Mouse (Mus musculus): Measurements from ENCODE around the gene Zfp65. TPM values are rescaled to one million over a fixed set of nuclear protein-coding genes. Genes with fewer than 3 reads are reported as not detected.
A peak's percentile ranks its signal among the peaks of the same experiment; 100 is the strongest.

Zfp65 gene
- polyA plus RNA-seq (2015; fragmentation: Nextera tagmentation; extraction: Ambion mirVana), result 2.0 and 2.1 TPM in 2 replicates

DNA sequence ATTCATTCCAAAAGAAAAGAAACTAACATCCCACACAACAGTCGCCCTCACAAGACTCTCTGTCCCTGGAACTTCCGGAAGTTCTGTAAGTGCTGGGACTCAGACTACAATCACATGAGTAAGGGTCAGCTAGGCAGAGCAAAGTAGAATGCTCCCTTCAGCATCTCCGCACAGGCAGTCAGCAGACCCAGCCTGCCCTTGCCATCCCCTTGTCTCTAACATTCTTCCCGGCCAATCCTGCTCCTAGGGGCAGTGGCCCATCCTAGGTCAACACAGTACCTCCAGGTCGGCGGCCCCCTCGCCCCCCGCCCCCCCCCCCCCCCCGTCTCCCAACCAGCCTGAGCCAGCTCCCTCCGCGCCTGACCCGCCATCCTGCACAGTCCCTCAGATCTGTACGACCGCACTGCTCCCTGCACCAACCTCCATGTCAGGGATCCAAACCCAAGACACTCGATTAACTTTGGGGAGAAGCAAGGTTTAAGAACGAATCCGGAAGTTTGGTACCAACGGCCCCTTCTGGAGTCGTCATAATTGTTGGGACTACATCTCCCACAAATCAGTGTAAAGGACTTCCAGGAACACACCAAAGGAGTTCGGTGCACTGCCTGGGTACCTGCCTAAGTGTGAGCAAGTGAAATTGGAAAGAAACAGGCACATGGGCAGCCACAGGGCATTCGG, at the start of gene Zfp65:
Gene Zfp65 (minus strand): TSS at position 533 of the 678 bp plus-strand sequence.
- 4% methylated on average over 17 of the region's 21 CpGs for WGBS
- Histone ChIP-seq H3K9me3 (ENCODE audit: control insufficient read depth, low read length) (no peaks in the 10 kb centered on the region), H3K27me3 (ENCODE audit: control insufficient read depth, insufficient read depth, low read length) (no peaks in the 10 kb centered on the region), H3K4me3 (ENCODE audit: low read depth, low read length) (peak within 1 kb of the TSS; percentile 60), H3K4me1 (replicated peaks; ENCODE audit: control insufficient read depth, insufficient read depth) (no peaks in the 10 kb centered on the region), H3K9ac (ENCODE audit: low read length) (peak within 1 kb of the TSS; percentile 71), H3K36me3 (ENCODE audit: control insufficient read depth, insufficient read depth, low read length) (no peaks in the 10 kb centered on the region), H3K27ac (replicated peaks) (peak within 1 kb of the TSS; percentile 25), H3K4me2 (replicated peaks; ENCODE audit: low read depth) (peak within 1 kb of the TSS; percentile 60)
- ATAC-seq (ENCODE audit: low FRiP score, low TSS enrichment), result peak; percentile 91
- TF ChIP-seq EP300 (optimal IDR thresholded peaks at IDR 0.05) (no peak), CTCF (IDR thresholded peaks at IDR 0.05; ENCODE audit: low read depth) (no peak)
- peak; percentile 61 for DNase-seq (ENCODE audit: low spot score)

DNA sequence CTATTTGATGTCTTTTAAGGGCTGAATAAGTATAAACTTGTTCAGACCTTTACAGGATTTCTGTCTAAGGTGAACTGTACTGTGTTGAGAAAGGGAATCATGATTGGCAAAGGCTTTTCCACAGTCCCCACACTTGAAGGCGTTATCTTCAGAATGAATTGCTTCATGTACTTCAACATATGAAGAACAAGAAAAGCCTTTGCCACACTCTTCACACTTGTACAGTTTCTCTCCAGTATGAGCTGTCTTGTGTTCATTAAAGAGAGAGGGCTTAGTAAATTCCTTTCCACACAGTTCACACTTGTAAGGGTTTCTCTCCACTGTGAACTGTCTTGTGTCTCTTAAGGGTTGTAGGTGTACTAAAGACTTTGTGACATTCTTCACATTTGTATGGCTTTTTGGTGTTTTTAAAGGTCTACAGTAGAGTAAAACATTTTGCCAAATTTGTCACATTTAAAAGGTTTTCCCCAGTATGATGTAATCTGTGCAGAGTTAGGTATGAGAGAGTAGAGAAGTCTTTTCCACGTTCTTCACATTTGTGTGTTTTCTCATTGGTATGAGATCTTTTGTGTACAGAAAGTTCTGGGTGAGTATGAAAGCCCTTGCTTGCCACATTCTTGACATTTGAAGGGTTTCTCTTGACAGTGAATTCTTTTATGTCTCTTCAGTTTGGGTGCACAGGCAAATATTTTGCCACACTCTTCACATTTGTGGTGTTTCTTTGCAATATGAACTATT, 34.2 kb upstream of the Zfp65 start:
- TF ChIP-seq EP300 (optimal IDR thresholded peaks at IDR 0.05), result no peak
- TF ChIP-seq CTCF (IDR thresholded peaks at IDR 0.05; ENCODE audit: low read depth), result no peak
- no peak overlapping the region for H3K4me2 ChIP-seq (replicated peaks; ENCODE audit: low read depth)
- H3K9ac ChIP-seq (ENCODE audit: low read length), result no peak overlapping the region
- H3K9me3 ChIP-seq (ENCODE audit: control insufficient read depth, low read length), result no peaks in the 10 kb centered on the region
- H3K36me3 ChIP-seq (ENCODE audit: control insufficient read depth, insufficient read depth, low read length), result no peaks in the 10 kb centered on the region
- no peaks in the 10 kb centered on the region for H3K27me3 ChIP-seq (ENCODE audit: control insufficient read depth, insufficient read depth, low read length)
- ATAC-seq (ENCODE audit: low FRiP score, low TSS enrichment) (no peak), DNase-seq (ENCODE audit: low spot score) (no peak)
- H3K4me3 ChIP-seq (ENCODE audit: low read depth, low read length), result no peak overlapping the region
- WGBS, result 70% methylated on average over 2 of the region's 2 CpGs
- no peaks in the 10 kb centered on the region for H3K4me1 ChIP-seq (replicated peaks; ENCODE audit: control insufficient read depth, insufficient read depth)
- no peak overlapping the region for H3K27ac ChIP-seq (replicated peaks)

DNA sequence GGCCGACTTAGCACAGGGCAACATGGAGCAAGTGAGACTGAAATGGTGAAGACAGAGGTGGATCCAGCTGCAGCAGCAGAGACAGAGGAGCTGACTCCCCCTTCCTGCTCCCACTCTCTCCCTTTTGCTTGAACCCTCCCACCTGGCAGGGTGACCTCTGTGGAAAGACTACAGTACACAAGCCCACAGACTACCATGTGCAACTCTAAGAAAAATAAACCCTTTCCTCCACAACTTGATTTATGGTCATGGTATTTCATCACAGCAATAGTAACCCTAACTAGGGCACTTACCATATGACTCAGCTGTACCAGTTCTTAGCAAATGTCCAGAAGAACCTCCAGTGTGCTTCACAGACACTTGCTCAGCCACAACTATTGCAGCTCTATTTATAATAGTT, 31.0 kb upstream of the Zfp65 start:
- 74% methylated on average over 1 of the region's 1 CpGs for WGBS
- TF ChIP-seq EP300 (optimal IDR thresholded peaks at IDR 0.05) (no peak), CTCF (IDR thresholded peaks at IDR 0.05; ENCODE audit: low read depth) (no peak)
- Histone ChIP-seq H3K36me3 (ENCODE audit: control insufficient read depth, insufficient read depth, low read length) (no peaks in the 10 kb centered on the region), H3K9ac (ENCODE audit: low read length) (no peak overlapping the region), H3K9me3 (ENCODE audit: control insufficient read depth, low read length) (no peaks in the 10 kb centered on the region), H3K27me3 (ENCODE audit: control insufficient read depth, insufficient read depth, low read length) (no peaks in the 10 kb centered on the region), H3K27ac (replicated peaks) (no peak overlapping the region), H3K4me1 (replicated peaks; ENCODE audit: control insufficient read depth, insufficient read depth) (no peaks in the 10 kb centered on the region), H3K4me2 (replicated peaks; ENCODE audit: low read depth) (no peak overlapping the region), H3K4me3 (ENCODE audit: low read depth, low read length) (no peak overlapping the region)
- ATAC-seq (ENCODE audit: low FRiP score, low TSS enrichment) (no peak), DNase-seq (ENCODE audit: low spot score) (no peak)

DNA sequence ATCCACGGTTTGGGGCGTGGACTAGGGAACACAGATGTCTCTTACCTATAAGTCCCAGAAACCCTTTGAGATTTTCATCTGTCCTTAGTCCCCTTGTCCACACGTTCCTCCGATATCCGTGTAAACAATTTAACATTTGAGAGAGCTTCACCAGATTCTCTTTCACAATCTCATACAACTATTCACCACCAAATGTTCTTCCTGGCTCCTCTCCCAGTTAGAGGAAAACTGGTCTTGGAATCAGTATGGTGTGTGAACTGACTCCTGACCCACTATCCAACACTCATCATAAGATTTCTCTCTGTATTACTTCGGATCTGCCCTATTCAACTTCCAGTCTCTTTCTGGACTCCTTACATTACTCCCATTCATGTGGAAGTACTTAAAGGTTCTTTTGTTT, 26.8 kb upstream of the Zfp65 start:
- no peaks in the 10 kb centered on the region for H3K4me1 ChIP-seq (replicated peaks; ENCODE audit: control insufficient read depth, insufficient read depth)
- H3K9ac ChIP-seq (ENCODE audit: low read length), result no peak overlapping the region
- WGBS, result 74% methylated on average over 6 of the region's 6 CpGs
- no peaks in the 10 kb centered on the region for H3K9me3 ChIP-seq (ENCODE audit: control insufficient read depth, low read length)
- no peaks in the 10 kb centered on the region for H3K36me3 ChIP-seq (ENCODE audit: control insufficient read depth, insufficient read depth, low read length)
- TF ChIP-seq EP300 (optimal IDR thresholded peaks at IDR 0.05), result no peak
- no peak for TF ChIP-seq CTCF (IDR thresholded peaks at IDR 0.05; ENCODE audit: low read depth)
- ATAC-seq (ENCODE audit: low FRiP score, low TSS enrichment), result no peak
- no peak overlapping the region for H3K27ac ChIP-seq (replicated peaks)
- no peak for DNase-seq (ENCODE audit: low spot score)
- H3K4me2 ChIP-seq (replicated peaks; ENCODE audit: low read depth), result no peak overlapping the region
- no peaks in the 10 kb centered on the region for H3K27me3 ChIP-seq (ENCODE audit: control insufficient read depth, insufficient read depth, low read length)
- H3K4me3 ChIP-seq (ENCODE audit: low read depth, low read length), result no peak overlapping the region

DNA sequence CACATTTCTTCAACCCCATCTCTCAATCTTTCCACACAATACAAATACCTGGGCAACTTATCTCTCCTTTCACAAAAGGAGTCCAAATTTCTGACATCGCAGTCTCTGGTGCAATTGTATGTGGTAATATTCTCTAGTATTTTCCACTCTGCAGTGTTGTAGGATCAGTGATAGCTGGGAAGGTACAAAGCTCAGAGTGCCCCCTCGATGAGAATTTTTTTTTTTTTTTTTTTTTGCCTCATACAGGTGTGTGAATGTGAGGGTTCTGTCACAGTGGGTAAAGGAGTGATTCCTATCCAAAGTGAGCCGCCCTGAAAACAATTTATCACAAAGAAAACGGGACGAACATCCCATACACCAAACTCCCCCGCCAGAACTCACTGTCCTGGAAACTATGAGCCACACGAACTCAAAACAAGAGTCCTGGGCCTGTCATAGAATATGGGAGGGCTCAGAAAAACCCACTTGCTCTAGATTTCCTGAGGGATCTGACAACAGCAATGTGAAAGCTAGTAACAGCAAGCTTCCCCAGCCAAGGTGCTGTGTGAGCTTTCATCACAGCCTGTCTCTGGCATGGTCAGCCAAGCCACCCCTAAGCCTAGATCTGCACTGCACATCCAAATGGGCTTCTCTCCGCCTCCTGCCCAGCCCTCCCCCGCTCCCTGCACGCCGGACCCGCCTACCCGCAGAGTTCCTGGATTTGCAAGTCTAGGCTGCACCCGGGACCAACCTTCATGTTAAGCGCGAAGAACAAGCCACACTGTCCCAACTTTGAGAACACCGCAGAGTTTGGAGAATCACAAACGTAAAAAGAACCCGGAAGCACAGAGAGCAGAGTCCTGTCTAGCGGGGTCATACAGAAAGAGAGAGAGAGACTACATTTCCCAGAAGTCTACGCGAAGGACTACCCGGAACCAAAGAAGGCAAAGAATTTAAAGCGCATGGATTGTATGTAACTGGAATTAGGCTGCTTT, 25.6 kb upstream of the Zfp65 start, which contains the start of gene Zfp85:
Gene Zfp85 (minus strand): TSS at position 896 of the 974 bp plus-strand sequence.
- peak within 1 kb of the TSS; percentile 36; the same call in 1 of the 2 replicates for H3K9ac ChIP-seq (ENCODE audit: low read length)
- no peak for TF ChIP-seq CTCF (IDR thresholded peaks at IDR 0.05; ENCODE audit: low read depth)
- TF ChIP-seq EP300 (optimal IDR thresholded peaks at IDR 0.05), result no peak
- H3K36me3 ChIP-seq (ENCODE audit: control insufficient read depth, insufficient read depth, low read length), result no peaks in the 10 kb centered on the region
- WGBS, result 6% methylated on average over 24 of the region's 24 CpGs
- H3K27ac ChIP-seq (replicated peaks), result peak within 1 kb of the TSS; percentile 26; the same call in 1 of the 2 replicates
- ATAC-seq (ENCODE audit: low FRiP score, low TSS enrichment) (peak; percentile 95), DNase-seq (ENCODE audit: low spot score) (peak; percentile 76)
- peak within 1 kb of the TSS; percentile 52 for H3K4me2 ChIP-seq (replicated peaks; ENCODE audit: low read depth)
- no peaks in the 10 kb centered on the region for H3K4me1 ChIP-seq (replicated peaks; ENCODE audit: control insufficient read depth, insufficient read depth)
- H3K9me3 ChIP-seq (ENCODE audit: control insufficient read depth, low read length), result no peaks in the 10 kb centered on the region
- peak within 1 kb of the TSS; percentile 57 for H3K4me3 ChIP-seq (ENCODE audit: low read depth, low read length)
- H3K27me3 ChIP-seq (ENCODE audit: control insufficient read depth, insufficient read depth, low read length), result no peaks in the 10 kb centered on the region

Measured in stomach, postnatal 0 days (tissue).